Mouse (Mus musculus): ENCODE data around the gene Alkbh6.
A peak's percentile ranks its signal among the peaks of the same experiment; 100 is the strongest.

Gene Alkbh6

GRCm38 (mm10) chr7:30332622-30333259 is 24.2 kb downstream of the Alkbh6 start:
- no peak for DNase-seq

GRCm38 (mm10) chr7:30333436-30333835 is 24.9 kb downstream of the Alkbh6 start:
- peak; percentile 77 to 88 for DNase-seq

GRCm38 (mm10) chr7:30334563-30334962 is 26.0 kb downstream of the Alkbh6 start:
- no peak for DNase-seq

- DNase-seq: no peak
Observed at GRCm38 (mm10) chr7:30335688-30336087, 27.2 kb downstream of the Alkbh6 start.

- DNase-seq: peak; percentile 83 to 89
Observed at GRCm38 (mm10) chr7:30336384-30336783, 27.9 kb downstream of the Alkbh6 start.

- no peak for DNase-seq
Observed at GRCm38 (mm10) chr7:30339432-30340109, 31.1 kb downstream of the Alkbh6 start.

GRCm38 (mm10) chr7:30346635-30347379 is 38.3 kb downstream of the Alkbh6 start:
- peak; percentile 59 to 71 for DNase-seq

GRCm38 (mm10) chr7:30347828-30348227 is 39.3 kb downstream of the Alkbh6 start:
- peak; percentile 67 to 69 for DNase-seq

- DNase-seq: peak; percentile 50 to 75
Observed at GRCm38 (mm10) chr7:30353279-30353822, 44.8 kb downstream of the Alkbh6 start.

- no peak for DNase-seq
Observed at GRCm38 (mm10) chr7:30354059-30354458, 45.5 kb downstream of the Alkbh6 start.

GRCm38 (mm10) chr7:30358378-30359186 is 50.1 kb downstream of the Alkbh6 start:
- no peak for DNase-seq

GRCm38 (mm10) chr7:30359276-30359865 is 50.9 kb downstream of the Alkbh6 start:
- DNase-seq: no peak

GRCm38 (mm10) chr7:30360028-30360427 is 51.5 kb downstream of the Alkbh6 start:
- DNase-seq: no peak

- DNase-seq: peak; percentile 22 to 61
Observed at GRCm38 (mm10) chr7:30362652-30363343, 54.3 kb downstream of the Alkbh6 start, which contains the start of gene Lrfn3. Lrfn3 (minus strand) TSS chr7:30362772.

- DNase-seq: no peak
Observed at GRCm38 (mm10) chr7:30363344-30363738, 54.8 kb downstream of the Alkbh6 start.
